Mouse (Mus musculus): Measurements from ENCODE around the gene Zfp346.

Gene Zfp346

DNA sequence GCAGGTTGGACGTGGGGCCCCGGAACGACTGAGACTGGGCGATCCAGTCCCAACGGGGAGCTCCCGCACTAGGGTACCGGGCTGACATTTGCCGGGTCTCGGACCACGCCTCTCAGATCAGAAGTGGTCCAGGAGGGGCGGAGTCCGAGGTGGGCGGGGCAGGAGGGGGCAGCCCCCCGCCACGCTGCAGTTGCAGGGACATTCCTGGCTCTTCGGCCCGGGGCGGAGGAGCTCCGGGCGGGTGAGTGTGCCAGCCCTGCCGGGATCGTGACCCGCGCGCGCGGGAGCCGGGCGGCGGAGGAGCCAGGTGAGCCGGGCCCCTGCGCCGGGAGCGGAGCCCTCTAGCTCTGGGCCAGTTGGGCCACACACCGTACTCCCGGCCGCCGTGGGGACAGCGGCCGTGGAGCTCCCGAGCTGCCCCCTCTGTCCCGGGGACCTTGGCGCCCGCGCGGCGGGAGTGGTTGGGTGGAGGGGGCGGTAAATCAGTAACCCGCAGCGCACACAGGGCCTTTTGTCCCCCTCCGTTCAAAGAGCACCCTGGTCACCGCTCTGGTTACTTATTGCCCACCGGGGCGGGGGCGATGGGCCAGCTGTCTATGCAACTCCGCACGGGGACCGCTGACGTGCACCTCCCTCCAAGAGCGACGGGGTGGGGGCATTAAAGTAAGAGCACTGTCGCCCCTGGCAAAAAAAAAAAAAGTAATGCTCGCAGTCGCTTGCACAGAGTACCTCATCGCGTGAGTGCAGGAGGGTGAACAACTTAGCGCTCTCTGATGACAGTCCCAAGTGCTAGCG, 47.7 kb downstream of the Zfp346 start, which contains the start of gene Fgfr4:
Gene Fgfr4 (plus strand): TSS at position 20 of the 795 bp plus-strand sequence.
- DNase-seq (ENCODE audit: low read depth), result peak; percentile 8

GRCm38 (mm10) chr13:55153951-55154350, 48.8 kb downstream of the Zfp346 start:
- DNase-seq (ENCODE audit: low read depth), result no peak

DNA sequence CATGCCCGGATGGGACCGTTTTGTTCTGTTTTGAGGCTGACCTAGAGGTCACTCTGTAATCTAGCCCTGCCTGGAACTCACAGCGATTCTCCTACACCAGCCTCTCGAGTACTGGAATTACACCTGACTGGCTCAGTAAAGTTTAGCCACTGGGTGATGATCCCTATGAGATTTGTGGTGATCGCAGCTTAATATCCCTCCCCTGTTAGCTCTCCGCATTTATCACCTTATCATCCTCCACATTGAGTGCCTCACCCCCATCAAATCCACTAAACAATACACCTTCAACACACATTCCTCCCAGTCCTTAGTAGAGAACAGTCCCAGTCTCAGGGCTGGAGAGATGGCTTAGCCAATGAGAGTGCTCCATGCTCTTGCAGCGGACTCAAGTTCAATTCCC, 57.3 kb downstream of the Zfp346 start:
- no peak for DNase-seq (ENCODE audit: low read depth)

DNA sequence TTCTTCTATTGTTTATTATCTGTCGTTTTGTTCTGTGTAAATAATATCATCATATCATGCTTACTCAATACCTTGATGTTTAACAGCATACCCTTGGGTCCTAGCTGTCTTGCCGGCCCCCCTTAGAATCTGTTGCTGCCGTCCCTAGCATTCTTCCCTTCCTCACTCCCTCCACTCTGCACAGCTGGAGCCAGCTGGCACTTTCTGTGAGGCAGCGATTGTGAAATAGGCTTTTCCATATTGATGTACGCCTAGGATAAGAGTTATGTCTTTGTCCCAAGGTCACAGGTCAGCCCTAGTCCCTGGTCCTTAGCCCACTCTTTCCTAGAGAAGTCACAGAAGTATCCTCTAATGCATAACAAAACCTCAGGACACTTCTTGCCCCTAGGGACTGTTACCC, 58.4 kb downstream of the Zfp346 start:
- no peak for DNase-seq (ENCODE audit: low read depth)

DNA sequence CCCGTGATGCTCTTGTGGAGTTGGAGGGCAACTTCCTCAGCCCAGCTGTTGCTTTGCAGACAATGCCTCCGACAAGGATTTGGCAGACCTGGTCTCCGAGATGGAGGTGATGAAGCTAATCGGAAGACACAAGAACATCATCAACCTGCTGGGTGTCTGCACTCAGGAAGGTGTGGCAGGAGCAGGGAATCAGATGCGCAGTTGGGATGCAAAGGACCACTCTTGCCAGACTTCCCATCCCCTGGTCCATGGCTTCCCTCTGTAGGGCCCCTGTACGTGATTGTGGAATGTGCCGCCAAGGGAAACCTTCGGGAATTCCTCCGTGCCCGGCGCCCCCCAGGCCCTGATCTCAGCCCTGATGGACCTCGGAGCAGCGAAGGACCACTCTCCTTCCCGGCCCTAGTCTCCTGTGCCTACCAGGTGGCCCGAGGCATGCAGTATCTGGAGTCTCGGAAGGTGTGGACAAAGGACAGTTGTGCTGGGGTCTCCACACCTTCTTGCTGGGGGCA, 60.8 kb downstream of the Zfp346 start:
- DNase-seq (ENCODE audit: low read depth), result no peak

DNA sequence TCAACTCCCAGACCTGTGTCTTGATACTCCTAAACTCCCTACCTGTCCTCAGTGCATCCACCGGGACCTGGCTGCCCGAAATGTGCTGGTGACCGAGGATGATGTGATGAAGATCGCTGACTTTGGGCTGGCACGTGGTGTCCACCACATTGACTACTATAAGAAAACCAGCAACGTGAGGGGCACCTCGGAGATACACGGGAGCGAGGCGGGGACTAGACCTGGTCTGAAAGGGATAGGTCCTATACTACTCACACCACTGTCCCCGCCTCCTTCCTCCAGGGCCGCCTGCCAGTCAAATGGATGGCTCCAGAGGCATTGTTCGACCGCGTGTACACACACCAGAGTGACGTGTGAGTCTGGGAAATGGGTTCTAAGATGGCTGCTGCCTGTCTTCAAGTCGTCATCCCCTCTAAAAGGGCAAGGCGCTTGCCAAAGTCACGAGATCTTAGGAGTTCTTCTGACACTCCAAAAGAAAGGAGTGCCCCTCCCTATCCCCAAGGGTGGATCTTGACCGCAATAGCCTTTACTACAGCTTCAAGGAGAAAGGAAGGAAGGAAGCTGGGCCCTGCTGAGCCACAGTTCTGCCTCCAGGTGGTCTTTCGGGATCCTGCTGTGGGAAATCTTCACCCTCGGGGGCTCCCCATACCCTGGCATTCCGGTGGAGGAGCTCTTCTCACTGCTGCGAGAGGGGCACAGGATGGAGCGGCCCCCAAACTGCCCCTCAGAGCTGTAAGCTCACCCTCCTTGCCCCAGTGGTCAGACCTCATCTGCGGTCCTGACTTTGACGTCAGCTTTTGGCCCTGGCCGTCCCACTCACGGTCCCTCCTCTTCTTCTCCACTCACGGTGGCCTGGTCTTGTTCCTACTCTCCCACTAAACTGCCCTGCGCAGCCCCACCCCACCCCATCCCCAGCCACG, 62.0 kb downstream of the Zfp346 start:
- no peak for DNase-seq (ENCODE audit: low read depth)

- DNase-seq (ENCODE audit: low read depth), result no peak
Measured at GRCm38 (mm10) chr13:55167798-55168197, 62.7 kb downstream of the Zfp346 start.

DNA sequence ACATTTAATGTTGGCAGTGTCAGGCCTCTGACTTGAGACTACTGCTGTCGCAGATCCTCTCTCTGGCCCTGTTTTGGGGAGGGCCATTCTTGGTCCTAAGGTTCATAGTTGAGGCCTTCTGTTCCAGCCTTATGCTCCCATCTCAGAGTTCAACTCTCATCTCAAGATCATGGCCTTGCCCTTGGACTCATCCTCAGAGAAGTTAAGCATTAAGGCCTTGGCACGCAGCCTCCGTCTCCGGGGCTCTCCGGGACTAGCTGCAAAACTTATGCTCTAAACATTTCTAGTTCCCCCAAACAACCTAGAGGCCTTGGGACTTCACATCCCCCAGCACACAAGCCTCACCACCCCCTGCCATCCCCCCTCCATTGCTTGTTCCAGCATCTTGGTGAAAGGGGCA, 63.1 kb downstream of the Zfp346 start:
- DNase-seq (ENCODE audit: low read depth), result no peak

GRCm38 (mm10) chr13:55168958-55169369, 63.9 kb downstream of the Zfp346 start:
- DNase-seq (ENCODE audit: low read depth), result no peak

DNA sequence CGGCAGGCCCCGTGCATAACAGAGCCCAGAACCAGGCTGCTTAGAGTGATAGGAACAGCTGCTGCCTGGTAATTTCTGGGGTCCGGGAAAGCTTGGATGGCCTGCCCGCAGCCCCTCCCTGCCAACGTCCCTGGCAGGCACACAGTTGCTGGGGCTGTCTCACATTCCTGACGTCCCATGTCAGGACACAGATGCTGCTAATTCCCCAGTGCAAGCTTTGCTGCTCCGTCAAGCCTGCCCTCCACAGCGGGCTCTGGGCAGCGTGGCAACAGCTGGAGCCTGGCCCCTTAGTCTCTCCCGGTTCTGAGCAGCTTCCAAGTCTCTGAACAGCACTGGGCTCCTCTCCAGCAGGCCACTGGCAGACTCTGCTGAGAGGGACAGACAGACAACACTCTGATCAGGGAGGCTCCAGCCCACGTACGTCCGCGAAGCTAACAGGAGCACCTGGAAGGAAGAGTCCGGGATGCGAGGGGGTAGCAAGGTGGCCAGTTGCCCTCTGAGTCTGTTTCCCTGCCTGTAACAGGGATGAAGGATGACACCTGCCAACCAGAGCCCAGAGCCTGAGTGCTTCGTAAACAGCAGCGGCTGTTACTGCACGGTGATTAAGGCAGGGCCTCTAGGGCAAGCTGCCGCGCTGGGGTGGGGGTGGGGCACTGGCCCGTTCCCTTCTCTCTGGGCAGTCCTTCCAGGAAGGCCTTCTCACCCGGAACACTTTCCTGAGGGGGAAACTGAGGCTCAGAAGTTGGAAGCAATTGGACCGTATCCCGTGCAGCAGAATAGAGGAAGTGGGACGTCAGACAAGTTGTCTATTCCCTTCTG, 66.6 kb downstream of the Zfp346 start:
- no peak for DNase-seq (ENCODE audit: low read depth)

DNA sequence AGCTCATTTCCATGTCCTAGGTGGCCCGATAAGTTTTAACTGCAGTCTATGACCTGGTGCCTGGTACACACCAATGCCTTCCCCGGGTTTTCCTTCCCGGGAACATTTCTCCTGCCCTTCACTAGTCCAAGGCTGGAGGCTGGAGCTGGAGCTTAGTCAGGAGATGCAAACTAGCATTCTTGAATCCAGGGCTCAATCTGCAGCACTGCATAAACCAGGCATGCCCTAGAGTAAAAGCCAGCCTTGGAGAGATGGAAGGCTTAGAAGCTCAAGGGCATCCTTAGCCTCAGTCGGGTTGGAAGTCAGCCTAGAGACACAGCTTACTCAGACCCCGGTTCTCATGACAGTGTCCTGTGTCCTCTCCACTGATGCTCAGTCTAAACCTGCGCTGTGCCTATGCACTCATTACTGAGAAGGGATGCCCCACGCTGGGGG, 67.2 kb downstream of the Zfp346 start:
- DNase-seq (ENCODE audit: low read depth), result no peak

GRCm38 (mm10) chr13:55174347-55174746, 69.2 kb downstream of the Zfp346 start:
- DNase-seq (ENCODE audit: low read depth), result no peak

DNA sequence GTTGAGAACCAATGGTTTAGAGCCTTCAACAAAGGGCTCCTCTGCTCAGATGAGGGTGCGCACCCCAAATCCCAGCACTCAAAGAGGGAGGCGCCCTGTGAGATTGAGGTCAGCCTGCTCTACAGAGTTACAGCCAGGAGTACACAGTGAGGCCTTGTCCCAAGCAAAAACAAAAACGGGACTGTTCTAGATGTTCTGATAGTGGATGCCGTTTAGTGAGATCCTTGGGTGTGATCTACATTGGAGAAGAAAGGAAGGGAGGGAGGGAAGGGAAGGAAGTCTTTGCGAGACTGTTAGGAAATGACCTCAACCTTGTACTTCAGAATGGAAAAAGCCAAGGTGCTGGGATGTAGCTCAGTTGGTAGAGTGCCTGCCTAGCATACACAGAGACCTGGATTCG, 71.2 kb downstream of the Zfp346 start:
- no peak for DNase-seq (ENCODE audit: low read depth)

- DNase-seq (ENCODE audit: low read depth), result no peak
Measured at GRCm38 (mm10) chr13:55177903-55178496, 72.9 kb downstream of the Zfp346 start.

DNA sequence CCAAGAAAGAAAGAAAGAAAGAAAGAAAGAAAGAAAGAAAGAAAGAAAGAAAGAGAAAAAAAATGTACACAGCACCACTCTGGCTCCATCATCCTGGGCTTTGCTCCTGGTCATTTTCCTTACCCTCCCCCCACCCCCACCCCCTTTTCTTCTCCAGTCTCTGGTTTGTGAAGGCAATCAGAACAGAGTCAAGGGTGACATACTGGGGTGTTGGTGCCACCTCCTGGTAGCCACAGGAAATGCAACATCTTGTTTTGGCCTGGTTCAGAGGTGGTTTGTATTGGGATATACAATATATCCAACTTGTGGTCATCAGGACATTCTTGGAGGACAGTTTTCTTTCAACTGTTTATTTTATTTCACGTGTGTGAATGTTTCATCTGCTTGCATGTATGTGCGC, 73.4 kb downstream of the Zfp346 start:
- DNase-seq (ENCODE audit: low read depth), result peak; percentile 86

DNA sequence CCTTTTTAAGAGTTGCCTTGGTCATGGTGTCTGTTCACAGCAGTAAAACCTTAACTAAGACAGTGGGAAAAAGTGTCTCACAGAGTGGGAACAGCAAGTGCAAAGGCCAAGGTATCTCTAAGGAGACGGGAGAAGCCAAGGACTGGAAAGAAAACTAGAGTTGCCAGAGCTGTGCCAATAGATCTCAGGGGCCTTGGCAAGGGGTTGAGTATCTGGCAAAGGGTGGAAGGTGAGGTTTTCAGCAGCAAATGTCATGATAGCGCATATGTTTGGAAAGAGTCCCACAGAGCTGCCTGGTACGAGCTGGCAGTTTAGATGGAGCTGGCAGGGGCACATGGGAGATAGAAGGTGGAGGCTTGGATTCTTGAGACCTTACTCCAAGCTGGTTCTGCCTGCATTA, 74.5 kb downstream of the Zfp346 start:
- no peak for DNase-seq (ENCODE audit: low read depth)

DNA sequence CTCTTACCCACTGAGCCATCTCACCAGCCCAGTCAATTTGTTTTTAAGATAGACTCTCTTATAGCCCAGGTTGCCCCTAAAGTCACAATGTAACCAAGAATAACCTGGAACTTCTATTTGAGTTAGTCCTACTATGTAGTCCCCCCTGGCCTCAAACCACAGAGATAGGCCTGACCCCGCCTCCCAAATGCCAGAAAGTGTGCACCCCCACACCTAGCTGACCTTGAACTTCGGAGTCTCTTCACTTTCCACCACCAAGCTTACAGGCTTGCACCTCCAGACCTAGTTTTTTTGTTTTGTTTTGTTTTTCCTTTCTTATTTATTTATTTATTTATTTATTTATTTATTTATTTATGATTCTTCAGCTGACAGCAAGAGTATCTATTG, 76.7 kb downstream of the Zfp346 start:
- no peak for DNase-seq (ENCODE audit: low read depth)

- DNase-seq (ENCODE audit: low read depth), result peak; percentile 70
Measured at GRCm38 (mm10) chr13:55182173-55182894, 77.2 kb downstream of the Zfp346 start.

DNA sequence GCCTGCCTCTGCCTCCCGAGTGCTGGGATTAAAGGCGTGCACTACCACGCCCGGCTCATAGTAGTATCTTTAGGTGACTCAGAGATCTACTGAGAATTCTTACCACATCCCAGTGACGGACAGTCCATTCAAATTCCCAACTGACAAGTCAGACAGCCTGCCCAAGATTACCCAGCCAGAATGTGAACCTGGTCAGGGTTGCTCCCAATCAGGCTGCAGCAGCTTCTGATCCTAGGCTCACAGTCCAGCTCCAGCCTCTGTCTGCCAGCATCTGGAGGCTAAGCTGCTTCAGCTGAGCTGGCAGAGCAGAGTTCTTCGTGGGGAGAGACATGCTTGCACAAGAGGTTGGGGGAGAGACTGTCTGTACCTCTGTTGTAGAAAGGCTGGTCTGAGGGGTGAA, 78.3 kb downstream of the Zfp346 start:
- DNase-seq (ENCODE audit: low read depth), result no peak
